ENCODE assay signal across 26 mouse cellular contexts in genomic region chr3:132063966-132064365, GRCm38 (mm10). TPM values are rescaled to one million over a fixed set of nuclear protein-coding genes. Genes with fewer than 3 reads are reported as not detected.
A peak's percentile ranks its signal among the peaks of the same experiment; 100 is the strongest.
DNase-seq lines count a peak whose midpoint lies in the region; ATAC-seq and TF ChIP-seq lines count a peak whose summit lies in the region.
"Had no signal": no experiment of that assay in that cellular context is flagged by ENCODE, and none has a peak within 500 bp of the region (broad histone marks: within the 10 kb centered on the region; RNA-seq: fewer than 3 reads in every experiment).

No protein-coding gene starts in this region.

- no peak overlapping the region for H3K4me3 ChIP-seq in kidney, embryonic 16.5 days (ENCODE audit: low read length)
- H3K4me3 ChIP-seq in C2C12 (ENCODE audit: insufficient read depth, poor library complexity, severe bottlenecking): no peak overlapping the region
- no peak overlapping the region for H3K4me3 ChIP-seq in midbrain, embryonic 13.5 days (replicated peaks)
- H3K4me3 ChIP-seq: heart, embryonic 13.5 days; hindbrain, embryonic 10.5 days; intestine, embryonic 15.5 days; limb, embryonic 15.5 days; liver, embryonic 13.5 days; midbrain, embryonic 10.5 days; neural tube, embryonic 13.5 days had no signal

- no peaks in the 10 kb centered on the region for H3K4me1 ChIP-seq in kidney, embryonic 16.5 days (ENCODE audit: insufficient read depth, low read length)
- no peaks in the 10 kb centered on the region for H3K4me1 ChIP-seq in midbrain, embryonic 13.5 days (replicated peaks)
- H3K4me1 ChIP-seq: heart, embryonic 13.5 days; hindbrain, embryonic 10.5 days; intestine, embryonic 15.5 days; limb, embryonic 15.5 days; liver, embryonic 13.5 days; midbrain, embryonic 10.5 days; neural tube, embryonic 13.5 days had no signal

- peak; percentile 57; the same call in 1 of the 2 replicates for ATAC-seq in kidney, embryonic 16.5 days (ENCODE audit: low FRiP score, low TSS enrichment)
- peak; percentile 31; the same call in 1 of the 2 replicates for ATAC-seq in granulocyte monocyte progenitor cell, adult 5-6 weeks (replicated peaks; ENCODE audit: poor library complexity, severe bottlenecking)
- no peak for ATAC-seq in midbrain, embryonic 13.5 days
- no peak for ATAC-seq in inflammation-experienced regulatory T-cells, adult 6 months
- ATAC-seq: forebrain, embryonic 14.5 days; hindbrain, embryonic 16.5 days; intestine, embryonic 15.5 days; lung, postnatal 0 days; midbrain, embryonic 16.5 days had no signal

- H3K36me3 ChIP-seq in kidney, embryonic 16.5 days (ENCODE audit: insufficient read depth, low read length): no peaks in the 10 kb centered on the region
- no peaks in the 10 kb centered on the region for H3K36me3 ChIP-seq in C2C12 (ENCODE audit: control insufficient read depth, insufficient read depth)
- no peaks in the 10 kb centered on the region for H3K36me3 ChIP-seq in midbrain, embryonic 13.5 days
- H3K36me3 ChIP-seq: heart, embryonic 13.5 days; hindbrain, embryonic 10.5 days; intestine, embryonic 15.5 days; limb, embryonic 15.5 days; liver, embryonic 13.5 days; midbrain, embryonic 10.5 days; neural tube, embryonic 13.5 days had no signal

- no peak overlapping the region for H3K4me2 ChIP-seq in kidney, embryonic 16.5 days (replicated peaks; ENCODE audit: low read depth, low read length)
- H3K4me2 ChIP-seq in midbrain, embryonic 13.5 days (replicated peaks): no peak overlapping the region
- H3K4me2 ChIP-seq: heart, embryonic 13.5 days; intestine, embryonic 15.5 days; limb, embryonic 15.5 days; liver, embryonic 13.5 days; neural tube, embryonic 13.5 days had no signal

- no peaks in the 10 kb centered on the region for H3K79me3 ChIP-seq in C2C12 (ENCODE audit: low read depth)

- no peak overlapping the region for H3K9ac ChIP-seq in kidney, embryonic 16.5 days (replicated peaks; ENCODE audit: low read length)
- H3K9ac ChIP-seq in midbrain, embryonic 13.5 days (replicated peaks): no peak overlapping the region
- H3K9ac ChIP-seq: heart, embryonic 13.5 days; intestine, embryonic 15.5 days; limb, embryonic 15.5 days; liver, embryonic 13.5 days; neural tube, embryonic 13.5 days had no signal

- H3K27me3 ChIP-seq in kidney, embryonic 16.5 days (ENCODE audit: insufficient read depth, low read length): no peaks in the 10 kb centered on the region
- no peaks in the 10 kb centered on the region for H3K27me3 ChIP-seq in C2C12 (ENCODE audit: control insufficient read depth, insufficient read depth, insufficient read length)
- no peaks in the 10 kb centered on the region for H3K27me3 ChIP-seq in midbrain, embryonic 13.5 days
- H3K27me3 ChIP-seq: heart, embryonic 13.5 days; intestine, embryonic 15.5 days; limb, embryonic 15.5 days; liver, embryonic 13.5 days; neural tube, embryonic 13.5 days had no signal

- no peak for TF ChIP-seq CTCF in C2C12 (IDR thresholded peaks at IDR 0.05; ENCODE audit: control insufficient read depth, insufficient read depth, insufficient read length)

- H3K27ac ChIP-seq in kidney, embryonic 16.5 days (ENCODE audit: low read length): no peak overlapping the region
- no peak overlapping the region for H3K27ac ChIP-seq in midbrain, embryonic 13.5 days
- H3K27ac ChIP-seq: heart, embryonic 13.5 days; hindbrain, embryonic 10.5 days; intestine, embryonic 15.5 days; limb, embryonic 15.5 days; liver, embryonic 13.5 days; midbrain, embryonic 10.5 days; neural tube, embryonic 13.5 days had no signal

- no peak for DNase-seq in kidney, postnatal 25 days
- no peak for DNase-seq in neural tube, embryonic 10.5 days (ENCODE audit: extremely low spot score, low spot score)
- DNase-seq: adrenal gland, postnatal 25 days; cerebellum, adult 2 months; heart, postnatal 10 days; liver, embryonic 13.5 days; lung, adult 18-20 months; lung, postnatal 4 days; thymus, adult 2 months; thymus, postnatal 36 days had no signal

- 9% methylated on average over 4 of the region's 4 CpGs for WGBS in kidney, embryonic 16.5 days
- WGBS in midbrain, embryonic 13.5 days: 86% methylated on average over 4 of the region's 4 CpGs

- H3K79me2 ChIP-seq in C2C12 (ENCODE audit: control insufficient read depth, insufficient read depth): no peaks in the 10 kb centered on the region

- no peak overlapping the region for H3ac ChIP-seq in C2C12 (ENCODE audit: control insufficient read depth, insufficient read length, low read depth)

- no peaks in the 10 kb centered on the region for H3K9me3 ChIP-seq in kidney, embryonic 16.5 days (ENCODE audit: low read length)
- H3K9me3 ChIP-seq in midbrain, embryonic 13.5 days: no peaks in the 10 kb centered on the region
- H3K9me3 ChIP-seq: heart, embryonic 13.5 days; hindbrain, embryonic 10.5 days; intestine, embryonic 15.5 days; limb, embryonic 15.5 days; liver, embryonic 13.5 days; midbrain, embryonic 10.5 days; neural tube, embryonic 13.5 days had no signal

TF ChIP-seq in C2C12, 6 proteins besides CTCF, POLR2A, EP300 and RAD21:
- peak; percentile 9 for TF ChIP-seq MYOD1 (IDR thresholded peaks at IDR 0.05; ENCODE audit: control insufficient read depth, insufficient read length, low read depth)
- no peak for TF ChIP-seq FOSL1 (IDR thresholded peaks at IDR 0.05; ENCODE audit: insufficient read depth, low read length, poor library complexity, severe bottlenecking)

RNA-seq across cellular contexts. Expression of gene Dkk2, which starts 21.1 kb away (rescaled TPM):
- polyA plus RNA-seq in kidney, embryonic 16.5 days (2015; fragmentation: Nextera tagmentation; extraction: Ambion mirVana): 13.1 and 14.4 TPM in 2 replicates
- 0.05 TPM for polyA plus RNA-seq in C2C12 (2012; fragmentation: generic; extraction: Trizol)
- not detected in 2 replicates for total RNA-seq in granulocyte monocyte progenitor cell, adult 5-6 weeks (2014; fragmentation: Nextera tagmentation)
- not detected in 2 replicates for total RNA-seq in granulocyte monocyte progenitor cell, adult 5-6 weeks (2017)
- 2.6 and 2.9 TPM in 2 replicates for polyA plus RNA-seq in midbrain, embryonic 13.5 days (2015; fragmentation: Nextera tagmentation; extraction: Ambion mirVana)
- under 1 TPM in 1 of 3 experiments, not detected in 2; 0.25 TPM for polyA plus RNA-seq in inflammation-experienced regulatory T-cells, adult 6 months (2017; shearing (Covaris generic))
- total RNA-seq: MEL had no signal

Comparison
In these comparisons a context has a peak if more than half of its experiments do, and no peak if none do; other contexts are left out.
1. ATAC-seq: peak in kidney, embryonic 16.5 days (single experiment) and granulocyte monocyte progenitor cell, adult 5-6 weeks (single experiment); none in midbrain, embryonic 13.5 days (single experiment) and inflammation-experienced regulatory T-cells, adult 6 months (single experiment).